ENCODE assay signal across 25 mouse cellular contexts in genomic region chr7:97042981-97043380, GRCm38 (mm10). TPM values are rescaled to one million over a fixed set of nuclear protein-coding genes. Genes with fewer than 3 reads are reported as not detected.
A peak's percentile ranks its signal among the peaks of the same experiment; 100 is the strongest.
DNase-seq lines count a peak whose midpoint lies in the region; ATAC-seq and TF ChIP-seq lines count a peak whose summit lies in the region.
"Had no signal": no experiment of that assay in that cellular context is flagged by ENCODE, and none has a peak within 500 bp of the region (broad histone marks: within the 10 kb centered on the region; RNA-seq: fewer than 3 reads in every experiment).

No protein-coding gene starts in this region.

- no peaks in the 10 kb centered on the region for H3K9me3 ChIP-seq in lung, postnatal 0 days (ENCODE audit: low read length)
- H3K9me3 ChIP-seq: embryonic facial prominence, embryonic 15.5 days; forebrain, embryonic 15.5 days; G1E; heart, embryonic 10.5 days; liver, embryonic 15.5 days; midbrain, embryonic 12.5 days; neural tube, embryonic 15.5 days had no signal

- WGBS in lung, postnatal 0 days, result 78% methylated on average over 1 of the region's 1 CpGs

- H3K27ac ChIP-seq in lung, postnatal 0 days (ENCODE audit: low read length), result no peak overlapping the region
- H3K27ac ChIP-seq: embryonic facial prominence, embryonic 15.5 days; forebrain, embryonic 15.5 days; heart, embryonic 10.5 days; hindbrain, embryonic 14.5 days; left cerebral cortex, adult 2 months; liver, embryonic 15.5 days; midbrain, embryonic 12.5 days; neural tube, embryonic 15.5 days had no signal

- no peaks in the 10 kb centered on the region for H3K4me1 ChIP-seq in lung, postnatal 0 days (ENCODE audit: insufficient read depth, low read depth, low read length)
- H3K4me1 ChIP-seq: embryonic facial prominence, embryonic 15.5 days; forebrain, embryonic 15.5 days; liver, embryonic 15.5 days; midbrain, embryonic 12.5 days; neural tube, embryonic 15.5 days had no signal

- DNase-seq in kidney, postnatal 10 days, result peak; percentile 29
- DNase-seq in kidney, adult 11 months, result no peak
- DNase-seq in lung, postnatal 0 days (ENCODE audit: low spot score), result peak; percentile 5
- no peak for DNase-seq in lung, postnatal 14 days
- DNase-seq in ES-CJ7 (ENCODE audit: low read depth, low spot score), result peak; percentile 46
- DNase-seq in ZHBTc4 (ENCODE audit: low read depth, low spot score), result peak; percentile 82
- DNase-seq in urinary bladder, adult 18-20 months (ENCODE audit: low spot score in 2 of 2), result no peak
- DNase-seq: adrenal gland, adult 8-10 months; cerebellum, adult 2 months; cerebellum, postnatal 25 days; gastrocnemius, postnatal 10 days; heart, postnatal 4 days; liver; right cerebral cortex, adult 18-20 months had no signal

- no peak overlapping the region for H3K4me2 ChIP-seq in lung, postnatal 0 days (replicated peaks; ENCODE audit: low read depth, low read length)
- H3K4me2 ChIP-seq: embryonic facial prominence, embryonic 15.5 days; forebrain, embryonic 15.5 days; hindbrain, embryonic 14.5 days; liver, embryonic 15.5 days; midbrain, embryonic 12.5 days; neural tube, embryonic 15.5 days had no signal

- H3K9ac ChIP-seq in lung, postnatal 0 days (replicated peaks; ENCODE audit: low read depth), result no peak overlapping the region
- H3K9ac ChIP-seq: embryonic facial prominence, embryonic 15.5 days; forebrain, embryonic 15.5 days; hindbrain, embryonic 14.5 days; liver, embryonic 15.5 days; midbrain, embryonic 12.5 days; neural tube, embryonic 15.5 days had no signal

- H3K4me3 ChIP-seq in lung, postnatal 0 days (ENCODE audit: low read depth, low read length), result no peak overlapping the region
- H3K4me3 ChIP-seq: embryonic facial prominence, embryonic 15.5 days; forebrain, embryonic 15.5 days; heart, embryonic 10.5 days; left cerebral cortex, adult 2 months; liver, embryonic 15.5 days; midbrain, embryonic 12.5 days; neural tube, embryonic 15.5 days had no signal

- peak; percentile 57 for ATAC-seq in lung, postnatal 0 days
- no peak for ATAC-seq in erythroblast, adult 5-6 weeks (replicated peaks; ENCODE audit: low FRiP score, poor library complexity, severe bottlenecking)
- ATAC-seq: forebrain, embryonic 15.5 days; Patski had no signal

- H3K27me3 ChIP-seq in lung, postnatal 0 days (replicated peaks; ENCODE audit: insufficient read depth, low read length), result no peaks in the 10 kb centered on the region
- H3K27me3 ChIP-seq: embryonic facial prominence, embryonic 15.5 days; forebrain, embryonic 15.5 days; liver, embryonic 15.5 days; midbrain, embryonic 12.5 days; neural tube, embryonic 15.5 days; Patski had no signal

- H3K36me3 ChIP-seq in lung, postnatal 0 days (ENCODE audit: insufficient read depth, low read length), result no peaks in the 10 kb centered on the region
- H3K36me3 ChIP-seq: embryonic facial prominence, embryonic 15.5 days; forebrain, embryonic 15.5 days had no signal

- no peak for TF ChIP-seq EP300 in lung, postnatal 0 days (IDR thresholded peaks at IDR 0.05)

- no peak for TF ChIP-seq CTCF in lung, postnatal 0 days (IDR thresholded peaks at IDR 0.05)

RNA-seq across cellular contexts. Expression of gene Gab2, which starts 38.4 kb away (rescaled TPM):
- 7.0 and 7.7 TPM in 2 replicates for polyA plus RNA-seq in lung, postnatal 0 days (2015; fragmentation: Nextera tagmentation; extraction: Ambion mirVana)
- 2.9 and 3.3 TPM in 2 replicates for total RNA-seq in erythroblast, adult 5-6 weeks (2015; ENCODE audit: low replicate concordance)
- 2.9 and 4.9 TPM in 2 replicates for total RNA-seq in erythroblast, adult 5-6 weeks (2017; ENCODE audit: low replicate concordance)

Comparison
In these comparisons a context has a peak if more than half of its experiments do, and no peak if none do; other contexts are left out.
1. DNase-seq: peak in kidney, postnatal 10 days (single experiment), lung, postnatal 0 days (single experiment), ES-CJ7 (single experiment) and ZHBTc4 (single experiment); none in kidney, adult 11 months (single experiment), lung, postnatal 14 days (single experiment) and urinary bladder, adult 18-20 months (0 of 2).